Mouse (Mus musculus): ENCODE data around the gene Nectin2.

- no peak for TF ChIP-seq CTCF (IDR thresholded peaks at IDR 0.05; ENCODE audit: borderline replicate concordance, insufficient read depth, low read depth, low read length)
- TF ChIP-seq POLR2A (IDR thresholded peaks at IDR 0.05; ENCODE audit: borderline replicate concordance, insufficient read depth, low read length) = peak; percentile 35; the same call in 1 of the 2 replicates
Measured at GRCm38 (mm10) chr7:19698907-19699826, 51.1 kb downstream of the Nectin2 start, which contains the start of gene Apoe.

Measured in cerebellum, adult 2 months (tissue).